Mouse (Mus musculus): ENCODE measurements at regions not wholly inside any gene's neighbourhood (a gene's known extent, or its start where the extent isn't known, plus 50 kb on each side); places are given as distances from the start of the nearest gene placed in this dataset.

DNA sequence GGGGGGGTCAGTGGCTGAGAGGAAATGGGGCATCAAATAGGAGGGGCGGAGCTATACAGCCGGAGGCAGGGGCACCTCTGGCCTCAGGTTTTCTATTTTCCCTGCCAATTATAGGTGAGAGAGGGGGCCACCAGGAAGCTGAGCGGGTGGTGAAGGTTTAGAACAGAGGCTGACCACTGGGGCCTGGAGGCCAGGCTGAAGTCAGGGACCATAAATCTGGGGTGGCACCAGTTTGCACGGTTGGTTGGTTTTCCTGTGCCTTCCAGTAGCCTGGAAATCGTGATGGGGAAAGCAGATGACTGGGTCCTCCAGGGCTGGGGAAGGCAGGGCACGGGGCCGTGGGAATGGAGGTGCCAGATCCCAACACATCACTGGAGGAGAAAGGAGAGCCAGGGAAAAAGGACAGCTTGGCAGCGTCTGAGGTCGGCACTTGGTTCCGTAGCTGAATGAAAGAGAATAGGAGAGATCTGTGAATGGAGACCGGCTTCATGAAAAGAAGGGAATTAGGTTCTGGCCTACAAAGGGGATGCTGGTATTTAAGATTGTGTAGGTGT is 73.3 kb downstream of the Ephb3 start:
- TF ChIP-seq CTCF (IDR thresholded peaks at IDR 0.05; ENCODE audit: low read depth) (no peak), EP300 (IDR thresholded peaks at IDR 0.05; ENCODE audit: low read depth) (no peak)

All from liver, embryonic 14.5 days (tissue).